Mouse (Mus musculus) lung, adult 2 months (tissue): ENCODE results near the gene Rep15. TPM values are rescaled to one million over a fixed set of nuclear protein-coding genes. Genes with fewer than 3 reads are reported as not detected.
A peak's percentile ranks its signal among the peaks of the same experiment; 100 is the strongest.

Source experiments
- DNase-seq: peaks from one replicate; pipeline ENCODE4 v3.0.0; 2022
- H3K4me1 ChIP-seq: fragments of 200-500 bp; 2 replicates; pipeline ENCODE4 v1.6.1; 2011; ENCODE audit warnings: low read length; ENCODE audit not compliant: control insufficient read depth, insufficient read depth
- H3K4me3 ChIP-seq: fragments of 200-500 bp; replicated peaks from 2 replicates; pipeline ENCODE3; 2011; ENCODE audit warnings: low read depth, mild to moderate bottlenecking, control low read depth, low read length; ENCODE audit errors: extremely low read depth
- CTCF ChIP-seq: fragments of 200-500 bp; IDR thresholded peaks from 2 replicates; pipeline ENCODE4 v1.5.1; 2011; ENCODE audit warnings: mild to moderate bottlenecking, low read length, control low read depth; ENCODE audit not compliant: insufficient read depth
- POLR2A ChIP-seq: fragments of 200-500 bp; IDR thresholded peaks from 2 replicates; pipeline ENCODE4 v1.6.1; 2011; ENCODE audit warnings: low read depth, mild to moderate bottlenecking, control low read depth, low read length, borderline replicate concordance; ENCODE audit errors: extremely low read depth
- WGBS: fragments of 180-500 bp; shearing (Covaris S2); methylation state at CpG from one replicate; pipeline ENCODE4 v1.1.7; 2018; 5-methylcytosine and 5-hydroxymethylcytosine counted together
- polyA plus RNA-seq: library from polyadenylated mRNA; depleted of rRNA; stranded (reverse); fragments of >200 nt; gene quantifications from 2 replicates; pipeline ENCODE4 v1.2.3, GENCODE M21; 2012; rRNA removed

Rep15 gene
- 0.24 and 0.32 TPM in 2 replicates for polyA plus RNA-seq

DNA sequence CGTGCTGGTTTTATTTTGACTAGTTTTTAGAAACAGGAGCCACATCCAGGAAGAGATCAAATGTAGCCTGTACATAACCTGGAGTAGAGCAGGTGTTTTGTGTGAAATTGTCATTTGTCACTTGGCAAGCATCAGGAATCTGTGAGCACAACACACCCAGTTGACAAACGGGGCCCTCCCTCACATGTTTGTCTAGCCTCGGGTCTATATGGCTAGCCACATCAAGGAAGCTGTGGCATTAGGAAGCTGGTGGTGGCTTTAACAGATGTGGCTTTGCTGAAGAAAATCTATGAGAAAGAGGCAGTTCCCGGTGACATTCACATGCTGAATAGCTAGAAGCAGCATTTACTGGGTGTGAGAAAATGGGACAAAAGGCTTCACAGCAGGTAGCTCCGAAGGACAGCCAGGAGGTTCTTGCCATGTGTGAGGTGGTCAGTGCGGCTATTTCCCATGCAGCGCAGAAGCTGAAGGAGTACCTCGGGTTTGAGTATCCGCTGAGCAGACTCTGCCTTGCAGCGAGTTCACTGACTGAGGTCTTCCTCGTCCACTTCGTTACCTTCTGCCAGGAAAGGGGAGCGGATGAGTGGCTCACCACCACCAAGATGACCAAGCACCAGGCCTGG lies at the start of gene Rep15:
Gene Rep15 (plus strand): TSS at position 282 of the 623 bp plus-strand sequence.
- no peak for DNase-seq
- Histone ChIP-seq H3K4me3 (no peak within 1 kb of the TSS), H3K4me1 (no peaks in the 10 kb centered on the region)
- no peak for TF ChIP-seq POLR2A
- no peak for TF ChIP-seq CTCF
- WGBS, result 69% methylated on average over 13 of the region's 13 CpGs

GRCm38 (mm10) chr6:146984569-146984968 lies 47.8 kb upstream of the Rep15 start:
- TF ChIP-seq CTCF (no peak), POLR2A (no peak)
- DNase-seq, result no peak
- Histone ChIP-seq H3K4me1 (peaks cover 7% of the 10 kb centered on the region), H3K4me3 (no peak overlapping the region)
- 70% methylated on average over 3 of the region's 3 CpGs for WGBS

GRCm38 (mm10) chr6:146994236-146994635 lies 38.1 kb upstream of the Rep15 start:
- no peak overlapping the region for H3K4me3 ChIP-seq
- peak; percentile 47 for DNase-seq
- WGBS, result 25% methylated on average over 5 of the region's 5 CpGs
- H3K4me1 ChIP-seq, result no peaks in the 10 kb centered on the region
- TF ChIP-seq POLR2A (no peak), CTCF (peak; percentile 25; the same call in 1 of the 2 replicates)

DNA sequence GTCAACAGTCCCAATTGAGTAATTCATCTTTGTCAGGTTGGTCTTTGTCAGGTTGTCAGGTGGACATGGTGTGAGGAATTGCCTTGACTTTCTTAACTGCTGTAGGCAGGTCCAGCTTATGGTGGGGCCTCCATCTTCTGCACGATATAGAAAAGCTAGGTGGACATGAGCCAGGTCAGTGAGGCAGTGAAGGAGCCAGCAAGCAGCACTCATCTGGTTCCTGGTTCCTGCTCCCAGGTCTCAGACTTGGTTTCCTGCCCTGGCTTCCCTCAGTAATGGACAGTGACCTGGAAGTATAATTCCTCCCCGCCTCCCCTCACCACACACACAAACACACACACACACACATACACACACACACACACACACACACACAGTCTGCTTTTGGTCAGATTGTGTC lies 37.0 kb upstream of the Rep15 start:
- no peaks in the 10 kb centered on the region for H3K4me1 ChIP-seq
- WGBS, result 76% methylated on average over 2 of the region's 2 CpGs
- DNase-seq, result no peak
- TF ChIP-seq POLR2A (no peak), CTCF (no peak)
- no peak overlapping the region for H3K4me3 ChIP-seq

- no peaks in the 10 kb centered on the region for H3K4me1 ChIP-seq
- TF ChIP-seq POLR2A, result no peak
- H3K4me3 ChIP-seq, result no peak overlapping the region
- DNase-seq, result no peak
- 90% methylated on average over 6 of the region's 6 CpGs for WGBS
These were observed 36.5 kb upstream of the Rep15 start for GRCm38 (mm10) chr6:146995878-146996277.

- WGBS, result 70% methylated on average over 6 of the region's 6 CpGs
- Histone ChIP-seq H3K4me1 (no peaks in the 10 kb centered on the region), H3K4me3 (no peak overlapping the region)
- DNase-seq, result no peak
- TF ChIP-seq POLR2A (no peak), CTCF (no peak)
These were observed 35.4 kb upstream of the Rep15 start for GRCm38 (mm10) chr6:146997006-146997405.

- H3K4me1 ChIP-seq, result no peaks in the 10 kb centered on the region
- 88% methylated on average over 4 of the region's 4 CpGs for WGBS
- TF ChIP-seq CTCF (no peak), POLR2A (no peak)
- no peak overlapping the region for H3K4me3 ChIP-seq
- no peak for DNase-seq
These were observed 33.7 kb upstream of the Rep15 start for GRCm38 (mm10) chr6:146998710-146999109.

- 84% methylated on average over 9 of the region's 9 CpGs for WGBS
- DNase-seq, result no peak
- Histone ChIP-seq H3K4me1 (no peaks in the 10 kb centered on the region), H3K4me3 (no peak overlapping the region)
- no peak for TF ChIP-seq POLR2A
- no peak for TF ChIP-seq CTCF
These were observed 33.1 kb upstream of the Rep15 start for GRCm38 (mm10) chr6:146999302-146999701.

DNA sequence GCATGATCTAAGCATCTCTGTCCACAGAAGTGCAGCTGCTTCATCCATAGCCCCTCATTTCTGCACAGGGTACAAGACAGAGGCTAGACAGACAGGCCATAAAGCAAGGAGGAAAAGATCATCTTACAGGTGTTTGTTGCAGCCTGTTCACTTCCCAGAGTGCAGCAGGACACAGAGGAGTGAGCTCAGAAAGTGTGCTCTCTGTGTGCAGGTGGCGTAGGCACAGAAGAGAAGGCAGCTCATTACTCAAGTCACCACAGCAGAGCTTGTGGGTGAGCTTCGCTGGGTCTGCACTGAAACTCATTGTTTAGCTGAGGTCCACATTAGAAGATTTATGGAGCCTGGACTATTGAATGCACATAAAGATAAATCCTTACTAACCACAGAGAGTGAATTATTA lies 32.6 kb upstream of the Rep15 start:
- WGBS, result 85% methylated on average over 2 of the region's 2 CpGs
- TF ChIP-seq CTCF, result no peak
- TF ChIP-seq POLR2A, result no peak
- no peak for DNase-seq
- H3K4me1 ChIP-seq, result no peaks in the 10 kb centered on the region
- H3K4me3 ChIP-seq, result no peak overlapping the region

DNA sequence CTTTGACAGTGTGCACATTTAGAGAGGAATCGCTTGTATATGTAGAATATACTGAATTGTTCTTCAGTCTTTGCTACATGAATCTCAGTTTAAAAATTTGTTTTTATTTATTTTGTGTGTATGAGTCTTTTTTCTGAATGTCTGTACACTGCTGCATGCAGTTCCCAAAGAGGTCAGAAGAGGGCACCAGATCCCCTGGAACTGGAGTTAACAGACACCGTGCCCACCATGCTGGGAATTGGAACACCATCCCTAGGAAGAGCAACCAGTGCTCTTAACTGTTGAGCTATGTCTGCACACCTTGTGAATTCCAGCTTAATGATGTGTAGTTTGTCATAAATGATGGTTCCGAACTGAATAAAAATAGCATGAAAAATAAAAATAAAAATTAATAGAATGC lies 24.2 kb upstream of the Rep15 start:
- H3K4me3 ChIP-seq, result no peak overlapping the region
- no peak for TF ChIP-seq POLR2A
- TF ChIP-seq CTCF, result peak; percentile 69
- WGBS, result 75% methylated on average over 3 of the region's 3 CpGs
- no peaks in the 10 kb centered on the region for H3K4me1 ChIP-seq
- DNase-seq, result peak; percentile 42

DNA sequence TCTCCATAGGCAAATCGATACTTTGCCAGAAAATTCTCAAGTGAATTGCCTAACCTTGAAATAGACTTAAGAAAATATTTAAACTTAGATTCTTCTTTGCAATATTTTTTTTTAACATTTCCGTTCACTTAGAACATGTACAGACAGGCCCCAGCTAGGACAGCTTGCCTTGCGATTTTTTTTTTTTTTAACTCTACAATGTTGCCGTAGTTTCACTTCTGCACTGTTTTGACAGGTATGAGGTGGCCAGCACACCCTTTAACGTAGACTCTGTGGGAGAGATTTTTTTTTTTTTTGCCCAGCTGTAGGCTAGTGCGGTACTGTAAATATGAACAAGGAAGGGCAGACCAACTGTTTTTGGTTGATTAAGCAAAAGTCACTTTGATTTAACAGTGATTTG lies 22.0 kb upstream of the Rep15 start:
- Histone ChIP-seq H3K4me3 (no peak overlapping the region), H3K4me1 (no peaks in the 10 kb centered on the region)
- DNase-seq, result no peak
- 68% methylated on average over 6 of the region's 6 CpGs for WGBS
- TF ChIP-seq POLR2A (no peak), CTCF (no peak)
